Mouse (Mus musculus) kidney, postnatal 0 days (tissue): ENCODE data around the gene Gm20388. TPM values are rescaled to one million over a fixed set of nuclear protein-coding genes. Genes with fewer than 3 reads are reported as not detected.

Experiments
- ATAC-seq: fragments of 200-750 bp; cut with Nextera tagmentation; replicated peaks from 2 replicates; pipeline ENCODE4 v1.8.0; 2017; ENCODE audit warnings: low read depth, moderate number of reproducible peaks, moderate TSS enrichment, moderate library complexity; ENCODE audit not compliant: low FRiP score
- DNase-seq: peaks from one replicate; pipeline ENCODE4 v3.0.0-alpha.2; 2016; ENCODE audit warnings: low spot score
- H3K27ac ChIP-seq: fragments of 300-500 bp; sonication (generic); 2 replicates; pipeline ENCODE4 v1.5.1; 2014; ENCODE audit warnings: mild to moderate bottlenecking
- H3K27me3 ChIP-seq: fragments of 300-500 bp; sonication (generic); 2 replicates; pipeline ENCODE4 v1.6.1; 2014; ENCODE audit warnings: low read length, mixed read lengths; ENCODE audit not compliant: insufficient read depth
- H3K36me3 ChIP-seq: fragments of 300-500 bp; sonication (generic); 2 replicates; pipeline ENCODE4 v1.6.1; 2014; ENCODE audit warnings: low read length, mixed read lengths; ENCODE audit not compliant: insufficient read depth
- H3K4me1 ChIP-seq: fragments of 300-500 bp; sonication (generic); replicated peaks from 2 replicates; pipeline ENCODE4 v1.6.1; 2014; ENCODE audit warnings: antibody characterized with exemption, low read length, mixed read lengths; ENCODE audit not compliant: insufficient read depth
- H3K4me2 ChIP-seq: fragments of 300-500 bp; sonication (generic); 2 replicates; pipeline ENCODE4 v1.6.1; 2014; ENCODE audit warnings: mild to moderate bottlenecking, low read length, moderate library complexity, mixed read lengths
- H3K4me3 ChIP-seq: fragments of 300-500 bp; sonication (generic); replicated peaks from 2 replicates; pipeline ENCODE4 v1.5.1; 2014; ENCODE audit warnings: low read depth, low read length
- H3K9ac ChIP-seq: fragments of 300-500 bp; sonication (generic); 2 replicates; pipeline ENCODE4 v1.6.1; 2014; ENCODE audit warnings: low read depth, low read length
- H3K9me3 ChIP-seq: fragments of 300-500 bp; sonication (generic); replicated peaks from 2 replicates; pipeline ENCODE4 v1.6.1; 2016; ENCODE audit warnings: low read length, inconsistent platforms, mixed read lengths
- CTCF ChIP-seq: IDR thresholded peaks from 2 replicates; pipeline ENCODE4 v1.5.1; 2016; ENCODE audit warnings: antibody characterized with exemption, low read depth, mild to moderate bottlenecking, moderate library complexity
- WGBS: fragments of 180-500 bp; shearing (Covaris S2); extraction: QIAGEN DNeasy Blood & Tissue Kit; methylation state at CpG from one replicate; pipeline ENCODE4 v1.1.7; 2014; 5-methylcytosine and 5-hydroxymethylcytosine counted together
- polyA plus RNA-seq: library from polyadenylated mRNA; unstranded; fragments of >200 nt; fragmentation: Nextera tagmentation; extraction: Ambion mirVana; gene quantifications from 2 replicates; pipeline ENCODE4 v1.2.1, GENCODE M21; 2015

Gene Gm20388
- polyA plus RNA-seq, 1 experiment from 2014 or later, result not detected

GRCm38 (mm10) chr8:124253939-124254338, 4343.3 kb downstream of the Gm20388 start:
- peaks cover 34% of the 10 kb centered on the region for H3K4me1 ChIP-seq
- no peaks in the 10 kb centered on the region for H3K9me3 ChIP-seq
- H3K27ac ChIP-seq, result no peak overlapping the region
- WGBS, result 81% methylated on average over 6 of the region's 6 CpGs
- H3K9ac ChIP-seq, result no peak overlapping the region
- ATAC-seq (no peak), DNase-seq (no peak)
- H3K36me3 ChIP-seq, result no peaks in the 10 kb centered on the region
- H3K4me3 ChIP-seq, result no peak overlapping the region
- no peak for TF ChIP-seq CTCF
- H3K4me2 ChIP-seq, result no peak overlapping the region
- no peaks in the 10 kb centered on the region for H3K27me3 ChIP-seq

GRCm38 (mm10) chr8:124256841-124257240, 4346.2 kb downstream of the Gm20388 start:
- Histone ChIP-seq H3K4me1 (peaks cover 25% of the 10 kb centered on the region; the same call in 1 of the 2 replicates), H3K9me3 (no peaks in the 10 kb centered on the region), H3K27ac (no peak overlapping the region), H3K9ac (no peak overlapping the region), H3K4me3 (no peak overlapping the region), H3K27me3 (no peaks in the 10 kb centered on the region), H3K4me2 (no peak overlapping the region), H3K36me3 (no peaks in the 10 kb centered on the region)
- DNase-seq (no peak), ATAC-seq (no peak)
- WGBS, result 69% methylated on average over 9 of the region's 9 CpGs
- no peak for TF ChIP-seq CTCF

DNA sequence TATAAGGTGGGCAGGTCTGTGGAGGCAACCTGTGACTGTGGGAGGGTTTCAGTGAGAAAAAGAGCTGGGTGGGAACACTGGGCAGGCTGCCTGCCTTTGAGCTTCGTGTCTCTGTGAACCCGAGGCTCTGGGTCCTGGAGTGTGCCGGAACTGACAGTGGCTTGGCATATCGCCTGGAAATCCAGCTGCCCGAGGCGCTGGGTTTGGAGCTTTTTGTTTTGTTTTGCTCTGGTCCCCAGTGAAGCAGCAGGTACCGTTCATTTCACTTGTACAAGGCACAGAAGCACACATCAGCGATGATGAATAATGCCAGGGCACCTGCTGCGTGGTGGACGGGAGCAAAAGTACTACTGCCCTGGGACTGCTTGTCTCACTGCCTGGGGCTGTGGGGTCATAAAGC, 4346.7 kb downstream of the Gm20388 start:
- peak; percentile 71 for DNase-seq
- TF ChIP-seq CTCF, result no peak
- WGBS, result 30% methylated on average over 10 of the region's 10 CpGs
- H3K4me1 ChIP-seq, result peaks cover 22% of the 10 kb centered on the region; the same call in 1 of the 2 replicates
- no peak overlapping the region for H3K4me3 ChIP-seq
- no peak overlapping the region for H3K27ac ChIP-seq
- no peak overlapping the region for H3K4me2 ChIP-seq
- H3K27me3 ChIP-seq, result no peaks in the 10 kb centered on the region
- H3K36me3 ChIP-seq, result no peaks in the 10 kb centered on the region
- no peak for ATAC-seq
- no peak overlapping the region for H3K9ac ChIP-seq
- H3K9me3 ChIP-seq, result no peaks in the 10 kb centered on the region

DNA sequence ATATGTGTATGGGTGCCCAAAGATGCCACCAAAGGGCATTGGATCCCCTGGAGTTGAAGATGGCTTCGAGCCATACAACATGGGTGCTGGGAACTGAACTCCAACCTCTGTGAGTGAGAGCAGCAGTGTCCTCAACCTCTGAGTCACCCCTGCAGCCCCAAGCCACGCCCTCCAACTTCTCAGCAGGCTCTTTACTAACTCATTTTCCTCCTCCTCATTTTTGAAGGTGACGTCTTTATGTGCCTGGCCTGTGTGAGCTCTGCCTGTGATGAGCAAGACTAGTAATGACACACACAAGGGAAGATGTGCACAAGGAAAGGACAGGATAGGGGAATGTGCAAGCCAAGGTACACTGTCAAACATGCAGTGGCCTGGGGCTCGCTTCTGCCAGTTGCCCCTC, 4348.5 kb downstream of the Gm20388 start:
- WGBS, result 79% methylated on average over 4 of the region's 4 CpGs
- DNase-seq, result no peak
- Histone ChIP-seq H3K9ac (no peak overlapping the region), H3K4me3 (no peak overlapping the region), H3K4me1 (peaks cover 29% of the 10 kb centered on the region), H3K27ac (no peak overlapping the region), H3K27me3 (no peaks in the 10 kb centered on the region), H3K36me3 (no peaks in the 10 kb centered on the region), H3K4me2 (no peak overlapping the region), H3K9me3 (no peaks in the 10 kb centered on the region)
- no peak for ATAC-seq
- no peak for TF ChIP-seq CTCF

DNA sequence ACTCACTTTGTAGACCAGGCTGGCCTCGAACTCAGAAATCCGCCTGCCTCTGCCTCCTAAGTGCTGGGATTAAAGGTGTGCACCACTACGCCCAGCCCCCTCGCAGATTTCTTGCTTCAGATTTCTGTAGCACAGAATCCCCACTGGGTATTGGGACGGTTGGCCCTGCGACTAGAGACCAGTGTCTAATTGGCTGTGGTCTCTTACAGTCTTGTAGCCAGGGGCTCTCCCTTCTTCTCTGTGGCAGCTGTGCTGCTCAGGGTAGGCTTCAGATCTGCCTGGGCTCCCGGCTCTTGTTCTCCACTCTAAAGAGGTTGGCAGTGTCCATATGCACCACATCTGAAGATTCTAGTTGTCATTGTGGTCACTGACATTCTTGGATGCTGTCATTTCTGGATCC, 4349.3 kb downstream of the Gm20388 start:
- H3K4me3 ChIP-seq, result no peak overlapping the region
- 84% methylated on average over 7 of the region's 7 CpGs for WGBS
- peaks cover 34% of the 10 kb centered on the region for H3K4me1 ChIP-seq

GRCm38 (mm10) chr8:124260371-124260770, 4349.7 kb downstream of the Gm20388 start:
- DNase-seq, result no peak
- peaks cover 37% of the 10 kb centered on the region for H3K4me1 ChIP-seq
- H3K9ac ChIP-seq, result no peak overlapping the region
- TF ChIP-seq CTCF, result no peak
- no peak overlapping the region for H3K4me3 ChIP-seq
- H3K36me3 ChIP-seq, result no peaks in the 10 kb centered on the region
- ATAC-seq, result no peak
- no peaks in the 10 kb centered on the region for H3K9me3 ChIP-seq
- 55% methylated on average over 12 of the region's 12 CpGs for WGBS
- H3K27ac ChIP-seq, result no peak overlapping the region
- no peaks in the 10 kb centered on the region for H3K27me3 ChIP-seq
- no peak overlapping the region for H3K4me2 ChIP-seq

More for the DNA sequence above, 4349.3 kb downstream of the Gm20388 start:
- Histone ChIP-seq H3K27ac (no peak overlapping the region), H3K9ac (no peak overlapping the region), H3K36me3 (no peaks in the 10 kb centered on the region), H3K27me3 (no peaks in the 10 kb centered on the region), H3K9me3 (no peaks in the 10 kb centered on the region), H3K4me2 (no peak overlapping the region)
- no peak for TF ChIP-seq CTCF
- no peak for DNase-seq
- no peak for ATAC-seq

GRCm38 (mm10) chr8:124263058-124263457, 4352.4 kb downstream of the Gm20388 start:
- Histone ChIP-seq H3K27ac (0 out of 2 replicates have a peak overlapping the region, but pooled peaks have one; percentile 9), H3K9me3 (no peaks in the 10 kb centered on the region), H3K9ac (no peak overlapping the region), H3K4me1 (peaks cover 31% of the 10 kb centered on the region), H3K36me3 (no peaks in the 10 kb centered on the region), H3K4me3 (no peak overlapping the region), H3K4me2 (no peak overlapping the region), H3K27me3 (no peaks in the 10 kb centered on the region)
- no peak for DNase-seq
- no peak for ATAC-seq
- no peak for TF ChIP-seq CTCF
- 28% methylated on average over 9 of the region's 9 CpGs for WGBS
